Mouse (Mus musculus): ENCODE data around the gene Fbxo46. TPM values are rescaled to one million over a fixed set of nuclear protein-coding genes. Genes with fewer than 3 reads are reported as not detected.

Fbxo46 gene
- total and polyA plus RNA-seq, 2 experiments from 2014 or later, result 7.7 to 23.8 TPM

GRCm38 (mm10) chr7:19170142-19170541, 50.5 kb downstream of the Fbxo46 start:
- Histone ChIP-seq H3K4me3 (ENCODE audit: low read length) (no peak overlapping the region), H3K36me3 (ENCODE audit: insufficient read depth, low read length) (no peaks in the 10 kb centered on the region), H3K4me1 (ENCODE audit: insufficient read depth, low read length) (no peaks in the 10 kb centered on the region; the same call in 1 of the 2 replicates), H3K27ac (no peak overlapping the region), H3K27me3 (ENCODE audit: insufficient read depth, low read length) (no peaks in the 10 kb centered on the region), H3K4me2 (ENCODE audit: low read depth, low read length) (no peak overlapping the region), H3K9ac (replicated peaks; ENCODE audit: low read length) (no peak overlapping the region), H3K9me3 (ENCODE audit: low read length) (no peaks in the 10 kb centered on the region)
- WGBS, result 44% methylated on average over 8 of the region's 8 CpGs
- ATAC-seq, result peak; percentile 43; the same call in 1 of the 2 replicates
- no peak for DNase-seq (ENCODE audit: low spot score)
- no peak for TF ChIP-seq CTCF (IDR thresholded peaks at IDR 0.05; ENCODE audit: low read depth)

- Histone ChIP-seq H3K27me3 (ENCODE audit: insufficient read depth, low read length) (no peaks in the 10 kb centered on the region), H3K4me2 (ENCODE audit: low read depth, low read length) (no peak overlapping the region), H3K9ac (replicated peaks; ENCODE audit: low read length) (no peak overlapping the region; the same call in 1 of the 2 replicates), H3K27ac (no peak overlapping the region; the same call in 1 of the 2 replicates), H3K4me3 (ENCODE audit: low read length) (no peak overlapping the region), H3K4me1 (ENCODE audit: insufficient read depth, low read length) (no peaks in the 10 kb centered on the region), H3K36me3 (ENCODE audit: insufficient read depth, low read length) (no peaks in the 10 kb centered on the region), H3K9me3 (ENCODE audit: low read length) (no peaks in the 10 kb centered on the region)
- WGBS, result 33% methylated on average over 8 of the region's 8 CpGs
- ATAC-seq (no peak), DNase-seq (ENCODE audit: low spot score) (no peak)
- TF ChIP-seq CTCF (IDR thresholded peaks at IDR 0.05; ENCODE audit: low read depth), result no peak
These were observed 52.2 kb downstream of the Fbxo46 start for GRCm38 (mm10) chr7:19171831-19172230.

DNA sequence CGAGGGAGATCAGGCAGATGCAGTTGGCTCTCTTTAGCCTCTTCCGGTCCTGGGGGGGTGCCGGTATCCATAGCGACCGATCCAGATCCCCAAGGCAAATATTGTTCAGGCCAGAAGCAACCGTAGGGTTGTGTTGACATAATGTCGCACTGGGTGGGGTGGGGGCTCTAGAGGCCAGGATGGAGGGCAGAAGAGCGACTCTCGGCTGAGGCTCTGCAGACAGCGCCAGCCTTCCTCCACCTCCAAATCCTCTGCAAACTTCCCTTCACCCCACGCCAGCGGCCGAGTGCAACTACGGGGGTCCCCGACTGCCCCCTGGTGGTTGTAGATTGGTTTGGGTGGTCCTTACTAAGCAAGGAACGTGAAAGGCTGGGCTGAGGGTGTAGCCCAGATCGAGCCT, 53.2 kb downstream of the Fbxo46 start:
- DNase-seq (ENCODE audit: low spot score), result peak; percentile 91
- H3K4me3 ChIP-seq (ENCODE audit: low read length), result peak overlapping the region; percentile 13; the same call in 1 of the 2 replicates
- H3K4me1 ChIP-seq (ENCODE audit: insufficient read depth, low read length), result no peaks in the 10 kb centered on the region
- no peak overlapping the region for H3K9ac ChIP-seq (replicated peaks; ENCODE audit: low read length)
- no peak overlapping the region for H3K27ac ChIP-seq
- H3K9me3 ChIP-seq (ENCODE audit: low read length), result no peaks in the 10 kb centered on the region
- no peaks in the 10 kb centered on the region for H3K27me3 ChIP-seq (ENCODE audit: insufficient read depth, low read length)
- ATAC-seq, result 0 out of 2 replicates have a peak, but pooled peaks have one; percentile 9
- whole genome bisulfite sequencing, result 3% methylated on average over 17 of the region's 17 CpGs
- peak; percentile 87 for TF ChIP-seq CTCF (IDR thresholded peaks at IDR 0.05; ENCODE audit: low read depth)
- H3K4me2 ChIP-seq (ENCODE audit: low read depth, low read length), result peak overlapping the region; percentile 52
- H3K36me3 ChIP-seq (ENCODE audit: insufficient read depth, low read length), result no peaks in the 10 kb centered on the region

DNA sequence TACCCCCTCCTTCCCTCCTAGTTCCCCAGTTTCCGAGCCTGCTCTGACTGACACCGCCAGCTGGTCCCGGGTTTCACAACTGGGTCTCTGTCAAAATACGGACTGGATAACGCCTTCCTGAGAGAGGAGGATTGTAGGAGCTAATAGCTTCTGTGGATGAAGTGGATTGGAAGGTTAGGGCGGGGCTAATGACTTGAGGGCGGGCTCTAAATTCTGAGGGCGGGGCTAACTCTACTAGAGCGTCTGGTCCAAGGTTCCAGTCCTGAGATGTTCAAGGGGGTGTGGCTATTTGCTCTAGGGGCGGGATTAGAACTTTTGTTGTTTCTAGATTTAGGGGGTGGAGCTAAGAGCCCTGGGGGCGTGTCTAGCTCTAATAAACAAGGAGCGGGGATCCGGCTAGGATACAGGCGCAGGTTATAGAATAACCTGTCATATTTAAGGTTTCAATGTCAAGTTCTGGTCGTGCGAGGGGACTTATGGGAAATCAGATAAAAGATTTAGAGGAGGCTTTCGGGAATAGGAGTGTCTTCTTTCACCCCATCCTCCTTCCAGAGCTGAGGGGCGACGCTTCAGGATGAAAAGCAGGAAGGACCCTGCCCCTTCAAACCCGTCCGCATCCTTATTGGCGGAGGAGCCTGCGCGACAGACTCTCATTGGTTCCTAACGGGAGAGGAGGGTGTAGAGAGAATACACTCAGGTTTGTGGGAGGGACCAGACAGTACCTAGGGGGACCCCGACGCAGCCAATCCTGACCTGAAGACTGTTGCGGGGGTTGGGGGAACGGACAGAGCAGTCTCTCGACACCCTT, 56.3 kb downstream of the Fbxo46 start, which contains the start of gene Eml2:
Eml2 (plus strand) TSS at position 714 of the 808 bp plus-strand sequence.
- Histone ChIP-seq H3K9ac (replicated peaks; ENCODE audit: low read length) (peak within 1 kb of the TSS; percentile 70), H3K27ac (peak within 1 kb of the TSS; percentile 70), H3K9me3 (ENCODE audit: low read length) (no peaks in the 10 kb centered on the region), H3K4me1 (ENCODE audit: insufficient read depth, low read length) (peaks cover 5% of the 10 kb centered on the region; the same call in 1 of the 2 replicates), H3K4me2 (ENCODE audit: low read depth, low read length) (peak within 1 kb of the TSS; percentile 63), H3K36me3 (ENCODE audit: insufficient read depth, low read length) (no peaks in the 10 kb centered on the region), H3K27me3 (ENCODE audit: insufficient read depth, low read length) (0 out of 2 replicates have a peak, but pooled peaks cover 5% of the 10 kb centered on the region), H3K4me3 (ENCODE audit: low read length) (peak within 1 kb of the TSS; percentile 63)
- DNase-seq (ENCODE audit: low spot score) (peak; percentile 92), ATAC-seq (peak; percentile 94)
- TF ChIP-seq CTCF (IDR thresholded peaks at IDR 0.05; ENCODE audit: low read depth), result no peak
- 1% methylated on average over 30 of the region's 30 CpGs for WGBS

DNA sequence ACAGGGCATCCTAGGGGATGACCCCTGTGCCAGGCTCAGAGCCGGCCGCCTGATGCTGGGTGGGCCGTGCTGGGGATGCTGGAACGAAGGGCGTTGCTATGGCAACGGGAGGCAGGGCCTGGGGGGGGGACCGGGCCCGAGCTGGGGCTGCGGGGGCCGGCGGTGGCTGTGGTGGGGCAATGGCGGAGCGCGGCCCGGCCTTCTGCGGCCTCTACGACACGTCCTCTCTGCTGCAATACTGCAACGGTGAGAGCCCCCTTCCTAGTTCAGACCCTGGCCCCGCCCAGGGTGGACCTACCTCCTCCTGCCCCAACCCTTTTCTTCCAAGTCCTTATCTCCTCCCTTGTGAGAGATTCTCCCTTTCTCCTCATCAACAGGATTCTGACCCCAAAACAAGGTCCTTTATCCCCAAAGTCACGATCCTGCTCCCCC, 56.9 kb downstream of the Fbxo46 start:
- H3K27me3 ChIP-seq (ENCODE audit: insufficient read depth, low read length), result 0 out of 2 replicates have a peak, but pooled peaks cover 5% of the 10 kb centered on the region
- H3K9me3 ChIP-seq (ENCODE audit: low read length), result no peaks in the 10 kb centered on the region
- DNase-seq (ENCODE audit: low spot score), result no peak
- peak overlapping the region; percentile 70 for H3K27ac ChIP-seq
- peak overlapping the region; percentile 70 for H3K9ac ChIP-seq (replicated peaks; ENCODE audit: low read length)
- WGBS, result 3% methylated on average over 21 of the region's 21 CpGs
- peaks cover 5% of the 10 kb centered on the region; the same call in 1 of the 2 replicates for H3K4me1 ChIP-seq (ENCODE audit: insufficient read depth, low read length)
- peak overlapping the region; percentile 63 for H3K4me2 ChIP-seq (ENCODE audit: low read depth, low read length)
- peak; percentile 43; the same call in 1 of the 2 replicates for ATAC-seq
- H3K4me3 ChIP-seq (ENCODE audit: low read length), result peak overlapping the region; percentile 63
- TF ChIP-seq CTCF (IDR thresholded peaks at IDR 0.05; ENCODE audit: low read depth), result no peak
- H3K36me3 ChIP-seq (ENCODE audit: insufficient read depth, low read length), result no peaks in the 10 kb centered on the region

GRCm38 (mm10) chr7:19177216-19177615, 57.6 kb downstream of the Fbxo46 start:
- Histone ChIP-seq H3K27ac (no peak overlapping the region), H3K27me3 (ENCODE audit: insufficient read depth, low read length) (0 out of 2 replicates have a peak, but pooled peaks cover 5% of the 10 kb centered on the region), H3K36me3 (ENCODE audit: insufficient read depth, low read length) (peaks cover 3% of the 10 kb centered on the region; the same call in 1 of the 2 replicates), H3K9ac (replicated peaks; ENCODE audit: low read length) (peak overlapping the region; percentile 70), H3K4me2 (ENCODE audit: low read depth, low read length) (peak overlapping the region; percentile 63), H3K4me3 (ENCODE audit: low read length) (peak overlapping the region; percentile 63), H3K9me3 (ENCODE audit: low read length) (no peaks in the 10 kb centered on the region), H3K4me1 (ENCODE audit: insufficient read depth, low read length) (peaks cover 5% of the 10 kb centered on the region; the same call in 1 of the 2 replicates)
- ATAC-seq, result no peak
- DNase-seq (ENCODE audit: low spot score), result no peak
- no peak for TF ChIP-seq CTCF (IDR thresholded peaks at IDR 0.05; ENCODE audit: low read depth)
- 66% methylated on average over 7 of the region's 7 CpGs for WGBS

All from hindbrain, postnatal 0 days (tissue).